ENCODE assay signal across 23 mouse cellular contexts in the genomic region with DNA sequence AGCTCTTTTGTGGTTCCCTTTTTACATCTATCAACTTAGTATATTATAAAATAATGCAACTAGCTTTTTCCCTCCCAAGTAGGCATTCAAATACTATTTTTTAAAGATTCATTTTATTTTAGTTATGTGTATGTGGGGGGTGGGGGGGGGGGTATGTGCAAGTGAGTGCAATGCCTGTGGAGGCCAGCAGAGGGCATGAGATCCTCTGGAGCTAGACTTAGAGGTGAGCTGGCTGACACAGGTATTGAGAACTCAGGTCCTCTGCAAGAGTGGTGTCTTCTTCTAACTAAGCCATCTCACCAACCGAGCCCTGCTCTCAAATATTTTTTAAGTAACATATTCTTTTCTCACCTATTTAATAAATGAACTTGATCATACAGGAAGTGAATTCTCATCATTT. TPM values are rescaled to one million over a fixed set of nuclear protein-coding genes. Genes with fewer than 3 reads are reported as not detected.
DNase-seq lines count a peak whose midpoint lies in the region; ATAC-seq and TF ChIP-seq lines count a peak whose summit lies in the region.
"Had no signal": no experiment of that assay in that cellular context is flagged by ENCODE, and none has a peak within 500 bp of the region (broad histone marks: within the 10 kb centered on the region; RNA-seq: fewer than 3 reads in every experiment).

No protein-coding gene starts in this region.

- H3K27ac ChIP-seq in kidney, adult 2 months (ENCODE audit: insufficient read depth, low read depth, low read length) = no peak overlapping the region
- H3K27ac ChIP-seq in midbrain, postnatal 0 days (ENCODE audit: low read depth, low read length) = no peak overlapping the region
- no peak overlapping the region for H3K27ac ChIP-seq in midbrain, embryonic 11.5 days (ENCODE audit: low read depth, low read length)
- no peak overlapping the region for H3K27ac ChIP-seq in stomach, postnatal 0 days (replicated peaks)
- H3K27ac ChIP-seq: embryonic facial prominence, embryonic 13.5 days; forebrain, embryonic 10.5 days; macrophage; midbrain, embryonic 15.5 days; stomach, embryonic 15.5 days had no signal

- H3K4me3 ChIP-seq in kidney, adult 2 months (ENCODE audit: insufficient read depth, low read depth, low read length) = no peak overlapping the region
- H3K4me3 ChIP-seq in midbrain, postnatal 0 days (ENCODE audit: low read depth, low read length) = no peak overlapping the region
- no peak overlapping the region for H3K4me3 ChIP-seq in midbrain, embryonic 11.5 days (ENCODE audit: low read depth, low read length)
- no peak overlapping the region for H3K4me3 ChIP-seq in stomach, postnatal 0 days (ENCODE audit: low read depth, low read length)
- H3K4me3 ChIP-seq: embryonic facial prominence, embryonic 13.5 days; forebrain, embryonic 10.5 days; midbrain, embryonic 15.5 days; stomach, embryonic 15.5 days had no signal

- 0 out of 2 replicates have a peak, but pooled peaks have one; percentile 13 for TF ChIP-seq CTCF in kidney, adult 2 months (conservative IDR thresholded peaks at IDR 0.05; ENCODE audit: insufficient read depth, insufficient read length, low read depth, low read length)
- peak; percentile 26; the same call in 1 of the 2 replicates for TF ChIP-seq CTCF in midbrain, postnatal 0 days (IDR thresholded peaks at IDR 0.05)
- peak; percentile 39 for TF ChIP-seq CTCF in stomach, postnatal 0 days (IDR thresholded peaks at IDR 0.05; ENCODE audit: low read depth)

- DNase-seq in kidney, adult 2 months = no peak
- DNase-seq in kidney, postnatal 10 days = no peak
- DNase-seq in midbrain, postnatal 0 days (ENCODE audit: low spot score) = no peak
- no peak for DNase-seq in midbrain, embryonic 11.5 days (ENCODE audit: low spot score, missing footprints)
- peak; percentile 5 for DNase-seq in NIH3T3 (ENCODE audit: low read depth)
- DNase-seq in stomach, postnatal 0 days (ENCODE audit: low spot score) = no peak
- no peak for DNase-seq in layer of hippocampus, postnatal 10 days (ENCODE audit: low spot score in 2 of 2)
- DNase-seq: adrenal gland, postnatal 25 days; cerebellum, adult 11 months; heart, postnatal 36 days; kidney, postnatal 25 days; right cerebral cortex, postnatal 4 days had no signal

- no peak for TF ChIP-seq POLR2A in kidney, adult 2 months (IDR thresholded peaks at IDR 0.05; ENCODE audit: low read depth, low read length)

- H3K9ac ChIP-seq in midbrain, postnatal 0 days (replicated peaks; ENCODE audit: low read length, poor library complexity, severe bottlenecking) = no peak overlapping the region
- H3K9ac ChIP-seq in midbrain, embryonic 11.5 days (ENCODE audit: low read length) = no peak overlapping the region
- no peak overlapping the region for H3K9ac ChIP-seq in stomach, postnatal 0 days (ENCODE audit: low read length)
- H3K9ac ChIP-seq: embryonic facial prominence, embryonic 13.5 days; midbrain, embryonic 15.5 days; stomach, embryonic 15.5 days had no signal

- no peaks in the 10 kb centered on the region for H3K9me3 ChIP-seq in midbrain, postnatal 0 days (ENCODE audit: low read length)
- H3K9me3 ChIP-seq in midbrain, embryonic 11.5 days (ENCODE audit: control insufficient read depth, low read length) = no peaks in the 10 kb centered on the region
- no peaks in the 10 kb centered on the region for H3K9me3 ChIP-seq in stomach, postnatal 0 days (ENCODE audit: control insufficient read depth, low read length)
- H3K9me3 ChIP-seq: embryonic facial prominence, embryonic 13.5 days; forebrain, embryonic 10.5 days; midbrain, embryonic 15.5 days; stomach, embryonic 15.5 days had no signal

- no peak for TF ChIP-seq EP300 in stomach, postnatal 0 days (optimal IDR thresholded peaks at IDR 0.05)

- H3K4me1 ChIP-seq in kidney, adult 2 months (ENCODE audit: control insufficient read depth, insufficient read depth, low read length) = no peaks in the 10 kb centered on the region
- H3K4me1 ChIP-seq in midbrain, postnatal 0 days (ENCODE audit: insufficient read depth, low read length) = no peaks in the 10 kb centered on the region
- no peaks in the 10 kb centered on the region for H3K4me1 ChIP-seq in midbrain, embryonic 11.5 days (ENCODE audit: control insufficient read depth, insufficient read depth, low read length)
- no peaks in the 10 kb centered on the region for H3K4me1 ChIP-seq in stomach, postnatal 0 days (replicated peaks; ENCODE audit: control insufficient read depth, insufficient read depth)
- H3K4me1 ChIP-seq: forebrain, embryonic 10.5 days; midbrain, embryonic 15.5 days; stomach, embryonic 15.5 days had no signal

- H3K27me3 ChIP-seq in kidney, adult 2 months (replicated peaks; ENCODE audit: control insufficient read depth, insufficient read depth, low read length) = no peaks in the 10 kb centered on the region; the same call in 1 of the 2 replicates
- H3K27me3 ChIP-seq in midbrain, postnatal 0 days (ENCODE audit: insufficient read depth, low read length) = no peaks in the 10 kb centered on the region
- no peaks in the 10 kb centered on the region for H3K27me3 ChIP-seq in midbrain, embryonic 11.5 days (ENCODE audit: control insufficient read depth, insufficient read depth, low read length)
- H3K27me3 ChIP-seq in stomach, postnatal 0 days (ENCODE audit: control insufficient read depth, insufficient read depth, low read length) = no peaks in the 10 kb centered on the region
- H3K27me3 ChIP-seq: embryonic facial prominence, embryonic 13.5 days; midbrain, embryonic 15.5 days; stomach, embryonic 15.5 days had no signal

- H3K36me3 ChIP-seq in kidney, adult 2 months (ENCODE audit: control insufficient read depth, insufficient read depth, low read length) = no peaks in the 10 kb centered on the region
- no peaks in the 10 kb centered on the region for H3K36me3 ChIP-seq in midbrain, postnatal 0 days (ENCODE audit: insufficient read depth, low read length)
- H3K36me3 ChIP-seq in midbrain, embryonic 11.5 days (ENCODE audit: control insufficient read depth, insufficient read depth, low read length) = no peaks in the 10 kb centered on the region
- no peaks in the 10 kb centered on the region for H3K36me3 ChIP-seq in stomach, postnatal 0 days (ENCODE audit: control insufficient read depth, insufficient read depth, low read length)
- H3K36me3 ChIP-seq: embryonic facial prominence, embryonic 13.5 days; forebrain, embryonic 10.5 days; midbrain, embryonic 15.5 days; stomach, embryonic 15.5 days had no signal

- H3K4me2 ChIP-seq in midbrain, postnatal 0 days (ENCODE audit: low read depth, low read length, poor library complexity, severe bottlenecking) = no peak overlapping the region
- H3K4me2 ChIP-seq in midbrain, embryonic 11.5 days = no peak overlapping the region
- no peak overlapping the region for H3K4me2 ChIP-seq in stomach, postnatal 0 days (replicated peaks; ENCODE audit: low read depth)
- H3K4me2 ChIP-seq: embryonic facial prominence, embryonic 13.5 days; midbrain, embryonic 15.5 days; stomach, embryonic 15.5 days had no signal

- WGBS in kidney, adult 2 months = 100% methylated on average over 1 of the region's 1 CpGs
- WGBS in midbrain, postnatal 0 days = 97% methylated on average over 1 of the region's 1 CpGs
- 89% methylated on average over 1 of the region's 1 CpGs for WGBS in midbrain, embryonic 11.5 days
- WGBS in stomach, postnatal 0 days = 96% methylated on average over 1 of the region's 1 CpGs

- no peak for ATAC-seq in midbrain, postnatal 0 days (ENCODE audit: low FRiP score)
- ATAC-seq in midbrain, embryonic 11.5 days (ENCODE audit: low FRiP score) = no peak
- no peak for ATAC-seq in stomach, postnatal 0 days (ENCODE audit: low FRiP score, low TSS enrichment)
- ATAC-seq: inflammation-experienced regulatory T-cells, adult 6 months; midbrain, embryonic 15.5 days had no signal

RNA-seq across cellular contexts. Expression of gene Dhrs7c, which starts 7.6 kb away (rescaled TPM):
- polyA plus RNA-seq in kidney, adult 2 months (2012; rRNA removed) = 1.6 TPM in 1 of 2 replicates, not detected in the other
- not detected in 2 replicates for total RNA-seq in midbrain, postnatal 0 days (2014; rRNA removed)
- polyA plus RNA-seq in midbrain, postnatal 0 days (2015; fragmentation: Nextera tagmentation; extraction: Ambion mirVana) = 0.23 TPM in 1 of 2 replicates, not detected in the other
- not detected in 2 replicates for polyA plus RNA-seq in midbrain, embryonic 11.5 days (2014; fragmentation: Nextera tagmentation; extraction: Ambion mirVana)
- 0.28 TPM in 1 of 2 replicates, not detected in the other for polyA plus RNA-seq in stomach, postnatal 0 days (2015; fragmentation: Nextera tagmentation; extraction: Ambion mirVana)
- under 1 TPM in 1 of 2 experiments, not detected in 1; 0.87 TPM for total RNA-seq in layer of hippocampus, postnatal 10 days (2021)
- total RNA-seq: adrenal gland, postnatal 25 days; common myeloid progenitor, adult 5-6 weeks had no signal
- polyA plus RNA-seq: forebrain, embryonic 10.5 days; inflammation-experienced regulatory T-cells, adult 6 months; macrophage; midbrain, embryonic 15.5 days had no signal

RNA-seq across cellular contexts. Expression of gene Gsg1l2, which starts 31.1 kb away (rescaled TPM):
- polyA plus RNA-seq in kidney, adult 2 months (2012; rRNA removed) = not detected in 2 replicates
- not detected in 2 replicates for total RNA-seq in midbrain, postnatal 0 days (2014; rRNA removed)
- not detected in 2 replicates for polyA plus RNA-seq in midbrain, postnatal 0 days (2015; fragmentation: Nextera tagmentation; extraction: Ambion mirVana)
- polyA plus RNA-seq in midbrain, embryonic 11.5 days (2014; fragmentation: Nextera tagmentation; extraction: Ambion mirVana) = not detected in 2 replicates
- polyA plus RNA-seq in stomach, postnatal 0 days (2015; fragmentation: Nextera tagmentation; extraction: Ambion mirVana) = not detected in 2 replicates
- total RNA-seq in layer of hippocampus, postnatal 10 days (2021) = not detected
- total RNA-seq: adrenal gland, postnatal 25 days; common myeloid progenitor, adult 5-6 weeks; gastrocnemius, adult 18-20 months; heart, adult 8-10 months; heart, postnatal 36 days had no signal
- polyA plus RNA-seq: embryonic facial prominence, embryonic 13.5 days; forebrain, embryonic 10.5 days; inflammation-experienced regulatory T-cells, adult 6 months; limb, embryonic 14.5 days; macrophage; midbrain, embryonic 15.5 days; neural tube, embryonic 11.5 days; stomach, embryonic 15.5 days had no signal

RNA-seq across cellular contexts. Expression of gene Glp2r, which starts 34.6 kb away (rescaled TPM):
- polyA plus RNA-seq in kidney, adult 2 months (2012; rRNA removed) = 0.01 TPM in 1 of 2 replicates, not detected in the other
- total RNA-seq in midbrain, postnatal 0 days (2014; rRNA removed) = 0.11 TPM in 1 of 2 replicates, not detected in the other
- polyA plus RNA-seq in midbrain, postnatal 0 days (2015; fragmentation: Nextera tagmentation; extraction: Ambion mirVana) = 0.07 and 0.15 TPM in 2 replicates
- not detected in 2 replicates for polyA plus RNA-seq in midbrain, embryonic 11.5 days (2014; fragmentation: Nextera tagmentation; extraction: Ambion mirVana)
- polyA plus RNA-seq in stomach, postnatal 0 days (2015; fragmentation: Nextera tagmentation; extraction: Ambion mirVana) = 0.50 and 0.56 TPM in 2 replicates
- total RNA-seq in layer of hippocampus, postnatal 10 days (2021) = under 1 TPM; 0.43 to 0.54 TPM
- total RNA-seq: adrenal gland, postnatal 25 days; common myeloid progenitor, adult 5-6 weeks; heart, adult 8-10 months; heart, postnatal 36 days had no signal
- polyA plus RNA-seq: embryonic facial prominence, embryonic 13.5 days; forebrain, embryonic 10.5 days; inflammation-experienced regulatory T-cells, adult 6 months; macrophage; neural tube, embryonic 11.5 days had no signal
